Mouse (Mus musculus): ENCODE results near the gene Gm4450.
"Not testable (repeated sequence)": the region's sequence is repeated elsewhere in the genome, so short reads cannot be mapped to it uniquely, and the experiment has no call there.

Gm4450 gene

GRCm38 (mm10) chr3:98417328-98417727 lies 39.6 kb downstream of the Gm4450 start:
- no peak for DNase-seq

GRCm38 (mm10) chr3:98416426-98417250 lies 40.3 kb downstream of the Gm4450 start:
- no peak for DNase-seq

GRCm38 (mm10) chr3:98414296-98414695 lies 42.6 kb downstream of the Gm4450 start:
- DNase-seq: no peak

- no peak for DNase-seq
Observed at GRCm38 (mm10) chr3:98413733-98414132, 43.2 kb downstream of the Gm4450 start.

- DNase-seq: not testable (repeated sequence)
Observed at GRCm38 (mm10) chr3:98410619-98411580, 46.0 kb downstream of the Gm4450 start.

GRCm38 (mm10) chr3:98407261-98407780 lies 49.6 kb downstream of the Gm4450 start:
- DNase-seq: peak in 1 of 2 experiments; percentile 22

GRCm38 (mm10) chr3:98406569-98407144 lies 50.3 kb downstream of the Gm4450 start:
- DNase-seq: peak; percentile 65 to 83

- DNase-seq: not testable (repeated sequence)
Observed at GRCm38 (mm10) chr3:98405877-98406276, 51.0 kb downstream of the Gm4450 start.

GRCm38 (mm10) chr3:98404268-98404895 lies 52.5 kb downstream of the Gm4450 start:
- DNase-seq: not testable (repeated sequence)
